Mouse (Mus musculus) liver, adult 2 months (tissue): ENCODE data around the gene Kirrel3.

Source experiments
- CTCF ChIP-seq: fragments of 200-500 bp; IDR thresholded peaks from 2 replicates; pipeline ENCODE4 v1.5.1; 2011; ENCODE audit warnings: low read depth, low read length, control low read depth
- POLR2A ChIP-seq: fragments of 200-500 bp; IDR thresholded peaks from 2 replicates; pipeline ENCODE4 v1.6.1; 2011; ENCODE audit warnings: low read length, control low read depth; ENCODE audit not compliant: insufficient read depth; ENCODE audit errors: extremely low read depth

DNA sequence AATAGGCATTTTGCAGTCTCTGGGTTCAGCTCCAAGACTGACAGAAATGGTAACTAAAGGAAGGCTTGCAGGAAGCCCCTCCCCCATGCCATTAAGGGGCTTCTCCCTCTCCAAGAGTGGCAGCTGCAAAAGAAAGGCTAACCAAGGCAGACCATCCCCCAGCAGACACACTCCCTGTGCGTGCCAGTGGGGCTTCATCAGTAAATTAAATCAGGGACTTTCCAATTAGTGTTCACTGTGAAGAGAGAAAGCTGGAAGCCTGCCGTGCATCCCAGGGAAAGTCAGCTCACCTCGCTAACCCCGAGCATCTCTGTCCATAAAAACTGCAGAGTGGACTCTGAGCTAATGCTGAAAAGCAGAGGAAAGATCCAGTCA is 479.3 kb downstream of the Kirrel3 start:
- TF ChIP-seq CTCF (no peak), POLR2A (no peak)
